Mouse (Mus musculus) ovary, postnatal 10 days (tissue): ENCODE results near the gene Rnf123.

ENCODE experiments used
- DNase-seq: peaks from one replicate; pipeline ENCODE4 v3.0.0; 2022; ENCODE audit warnings: low spot score

The Rnf123 gene

DNA sequence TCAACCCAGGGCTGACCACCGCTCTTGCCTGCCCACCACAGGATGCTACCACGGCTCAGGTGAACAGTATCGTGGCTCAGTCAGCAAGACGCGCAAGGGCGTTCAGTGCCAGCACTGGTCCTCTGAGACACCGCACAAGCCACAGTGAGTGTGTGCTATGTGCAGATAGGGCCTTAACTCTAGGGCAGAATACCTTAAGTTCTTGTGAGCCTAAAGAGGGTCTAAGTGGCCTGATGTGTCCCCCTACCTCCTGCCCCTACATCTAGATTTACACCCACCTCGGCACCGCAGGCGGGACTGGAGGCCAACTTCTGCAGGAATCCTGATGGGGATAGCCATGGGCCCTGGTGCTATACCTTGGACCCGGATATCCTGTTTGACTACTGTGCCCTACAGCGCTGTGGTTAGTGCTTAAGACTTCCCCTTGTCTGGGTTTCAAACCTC lies at the start of gene Rnf123:
TSS of gene Rnf123 (minus strand) at position 359 of the 444 bp plus-strand sequence.
- no peak for DNase-seq

DNA sequence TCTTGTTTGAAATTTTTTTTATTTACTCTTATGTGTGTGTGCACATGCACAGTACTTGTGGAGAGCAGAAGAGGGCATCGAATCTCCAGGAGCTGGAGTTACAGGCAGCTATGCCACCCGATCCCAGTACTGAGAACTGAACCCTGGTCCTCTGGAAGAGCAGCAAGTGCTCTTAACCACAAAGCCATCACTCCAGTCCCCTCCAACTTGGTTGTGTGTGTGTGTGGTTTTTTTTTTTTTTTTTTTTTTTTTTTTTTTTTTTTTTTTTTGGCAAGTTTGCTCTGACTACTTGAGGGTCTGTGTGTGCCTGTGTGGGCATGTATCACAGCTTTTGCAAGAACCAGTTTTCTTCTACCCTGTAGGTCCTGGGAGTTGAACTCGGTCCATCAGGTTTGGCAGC lies 49.2 kb upstream of the Rnf123 start:
- DNase-seq: no peak

DNA sequence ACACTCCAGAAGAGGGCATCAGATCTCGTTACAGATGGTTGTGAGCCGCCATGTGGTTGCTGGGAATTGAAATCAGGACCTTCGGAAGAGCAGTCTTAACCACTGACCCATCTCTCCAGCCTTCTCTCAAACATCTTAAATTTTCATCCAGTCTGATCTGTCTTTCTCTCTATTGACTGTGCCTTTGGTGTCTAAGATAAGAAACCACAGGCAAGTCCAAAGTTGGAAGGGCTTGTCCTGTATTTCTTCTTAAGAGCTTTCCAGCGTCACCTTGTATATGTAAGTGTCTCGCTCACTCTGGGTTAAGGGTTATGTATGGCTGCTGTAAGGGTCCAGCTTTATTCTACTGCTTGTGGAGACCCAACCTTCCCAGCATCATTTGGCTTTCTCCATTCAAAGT lies 48.4 kb upstream of the Rnf123 start:
- DNase-seq: no peak

DNA sequence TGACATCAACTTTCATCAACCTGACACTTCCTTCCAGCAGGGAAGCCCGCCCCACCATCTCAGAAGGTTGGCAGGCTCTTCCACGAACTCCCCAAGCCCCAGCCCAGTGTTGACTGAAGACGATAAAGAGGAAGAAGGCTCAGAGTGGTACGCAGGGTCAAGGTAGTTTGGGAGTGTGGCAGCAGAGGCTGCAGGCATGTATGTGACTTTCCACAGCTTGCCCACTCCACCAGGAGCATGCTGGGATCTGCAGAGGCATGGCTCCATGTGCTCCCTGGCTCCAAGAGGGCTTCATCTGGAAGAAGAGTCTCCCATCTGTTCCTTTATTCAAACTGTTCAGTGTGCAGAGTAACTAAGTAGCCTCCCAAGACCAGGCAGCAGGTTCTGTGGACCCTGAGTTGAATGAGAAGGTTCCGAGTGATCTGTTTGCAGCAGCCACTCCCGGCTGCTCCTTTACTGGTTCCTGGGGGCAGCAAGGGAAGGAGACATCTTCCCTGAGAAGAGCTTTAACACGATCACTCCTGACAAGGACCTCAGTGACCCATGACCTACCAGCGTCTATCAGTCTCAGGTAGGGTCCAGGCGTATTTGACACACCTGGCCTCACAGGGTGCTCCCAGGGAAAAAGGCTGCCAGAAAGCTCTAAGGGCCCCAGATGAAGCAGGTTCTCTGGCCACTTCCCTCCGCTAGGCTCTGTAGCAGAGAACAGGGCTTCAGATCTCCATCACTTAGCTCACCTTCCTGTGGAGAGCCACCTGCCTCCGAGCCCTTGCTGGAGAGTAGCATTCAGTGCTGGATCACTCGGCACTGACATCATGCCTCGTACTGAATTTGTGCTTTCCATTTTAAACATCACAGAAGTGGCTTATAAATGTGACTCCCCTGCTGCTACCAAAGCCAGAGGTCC lies 46.1 kb upstream of the Rnf123 start:
- no peak for DNase-seq

DNA sequence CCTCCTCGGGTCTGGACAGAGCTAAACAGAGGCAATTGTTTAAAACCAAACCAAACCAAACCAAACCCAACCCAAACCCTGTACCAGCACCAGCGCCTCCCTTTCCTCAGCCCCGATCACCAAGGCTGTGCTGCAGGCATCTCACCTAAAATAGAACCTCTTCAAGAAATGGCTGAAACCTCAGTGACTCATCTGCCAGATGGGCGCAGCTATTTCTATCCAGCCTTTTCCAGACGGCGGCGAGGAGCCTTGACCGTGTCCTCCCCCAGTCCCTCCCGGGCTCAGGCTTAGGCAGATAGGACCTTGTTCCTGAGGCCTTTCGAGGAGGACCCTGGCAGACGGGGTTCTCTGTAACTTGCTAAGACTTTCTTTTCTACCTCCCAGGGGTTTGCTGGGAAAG lies 45.1 kb upstream of the Rnf123 start:
- DNase-seq: no peak

DNA sequence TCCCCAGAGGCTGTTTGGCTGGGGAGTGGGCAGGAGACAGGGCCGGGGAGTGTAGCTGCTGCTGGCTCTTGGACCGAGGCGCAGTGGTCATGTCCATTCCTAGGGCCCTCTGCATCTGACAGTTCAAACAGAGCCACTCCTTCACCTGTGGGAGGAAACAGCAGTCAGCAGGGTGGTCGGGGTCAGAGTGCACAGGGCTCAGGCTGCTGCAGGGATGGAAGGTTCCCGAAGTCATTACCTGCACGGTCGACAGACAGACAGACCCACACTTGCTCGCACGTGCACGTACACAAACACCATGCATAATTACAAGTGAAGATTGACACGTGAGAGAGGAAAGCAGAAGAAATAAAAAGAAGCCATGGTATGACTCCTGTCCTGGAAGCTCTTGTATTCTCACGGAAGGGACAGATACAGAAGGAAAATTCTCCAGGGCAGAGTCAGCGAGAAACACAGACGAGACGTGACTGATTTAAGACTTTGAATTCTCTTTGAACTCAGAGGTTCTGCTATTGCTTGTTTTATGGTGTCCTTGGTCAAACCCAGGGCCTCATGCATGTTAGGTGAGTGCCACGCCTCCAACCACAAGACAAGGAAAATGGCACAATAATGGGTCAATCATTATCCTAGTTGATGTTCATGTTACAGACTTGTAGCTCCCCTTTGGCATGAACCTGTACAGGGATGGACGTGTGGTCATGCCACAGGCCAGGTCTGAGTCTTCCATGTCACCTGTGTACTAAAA lies 43.5 kb upstream of the Rnf123 start:
- DNase-seq: no peak

DNA sequence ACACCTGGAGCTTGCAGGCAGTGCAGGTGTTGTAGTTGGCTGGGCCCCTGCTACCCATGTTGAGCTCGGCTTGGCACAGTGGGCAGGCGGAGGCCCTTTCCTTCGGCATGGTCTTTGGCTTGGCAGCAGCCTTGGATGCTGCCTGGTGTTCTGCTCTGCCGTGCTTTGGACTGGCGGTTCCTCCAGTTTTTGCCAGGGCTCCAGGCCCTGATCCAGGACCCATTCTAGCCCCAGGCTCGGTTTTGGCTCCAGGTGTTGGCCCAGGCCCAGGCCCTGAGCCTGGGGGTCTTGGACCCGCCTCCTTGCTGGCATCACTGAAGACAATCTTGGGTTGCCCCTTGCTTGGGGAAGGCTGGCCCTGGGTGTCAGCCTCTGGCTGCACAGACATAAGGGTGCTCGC lies 42.6 kb upstream of the Rnf123 start:
- DNase-seq: no peak

DNA sequence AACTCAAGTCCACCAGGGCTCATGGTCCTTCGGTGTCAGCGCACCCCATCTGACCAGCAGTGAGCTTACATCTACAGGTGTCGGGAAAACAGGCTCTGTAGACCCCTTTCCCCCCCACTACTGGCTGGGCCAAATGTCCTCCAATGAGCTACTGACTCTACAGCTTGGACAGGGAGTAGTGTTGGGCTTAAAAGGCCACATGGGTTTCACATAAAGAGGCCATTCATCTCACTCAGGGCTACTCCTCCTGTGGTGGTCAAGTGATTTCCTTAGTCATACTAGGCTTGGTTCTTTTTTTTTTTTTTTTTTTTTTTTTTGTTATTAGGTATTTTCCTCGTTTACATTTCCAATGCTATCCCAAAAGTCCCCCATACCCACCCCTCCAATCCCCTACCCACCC lies 40.8 kb upstream of the Rnf123 start:
- no peak for DNase-seq

DNA sequence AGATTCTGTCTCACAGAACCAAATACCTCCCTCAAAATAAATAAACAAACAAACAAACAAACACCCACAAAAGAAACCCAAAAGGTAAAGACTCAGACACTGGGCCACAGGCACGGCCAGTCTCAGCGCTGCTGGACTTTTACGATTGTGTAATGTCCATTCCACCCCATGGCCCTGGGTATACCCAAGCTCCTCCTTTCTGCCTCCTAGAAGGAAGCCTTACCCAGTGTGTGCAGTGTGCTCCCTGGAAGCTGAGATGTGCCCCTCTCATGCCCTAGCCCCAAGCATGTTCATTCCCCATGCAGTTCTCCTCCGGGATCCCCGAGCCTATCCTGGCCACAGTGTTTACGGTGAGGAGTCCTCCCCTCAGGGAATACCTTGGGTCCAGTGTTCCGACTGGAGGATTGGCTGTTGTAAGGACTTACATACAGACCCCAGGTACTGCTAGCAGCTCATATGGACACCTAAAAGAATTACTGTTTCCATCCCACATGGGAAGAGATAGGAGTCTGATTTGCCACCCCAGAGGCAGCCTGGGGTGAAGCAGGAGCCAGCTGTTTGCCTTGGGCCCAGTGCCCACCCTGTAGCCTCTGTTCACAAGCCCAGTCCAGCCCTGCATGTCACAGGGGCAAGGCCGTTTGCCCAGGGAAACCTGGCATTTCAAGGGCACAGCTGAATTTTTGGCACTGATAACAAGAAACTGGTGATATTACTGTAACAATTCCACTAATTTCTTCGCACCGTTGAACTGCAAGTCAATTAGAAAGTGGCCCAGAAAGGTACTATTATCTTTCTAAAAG lies 38.2 kb upstream of the Rnf123 start:
- DNase-seq: no peak

DNA sequence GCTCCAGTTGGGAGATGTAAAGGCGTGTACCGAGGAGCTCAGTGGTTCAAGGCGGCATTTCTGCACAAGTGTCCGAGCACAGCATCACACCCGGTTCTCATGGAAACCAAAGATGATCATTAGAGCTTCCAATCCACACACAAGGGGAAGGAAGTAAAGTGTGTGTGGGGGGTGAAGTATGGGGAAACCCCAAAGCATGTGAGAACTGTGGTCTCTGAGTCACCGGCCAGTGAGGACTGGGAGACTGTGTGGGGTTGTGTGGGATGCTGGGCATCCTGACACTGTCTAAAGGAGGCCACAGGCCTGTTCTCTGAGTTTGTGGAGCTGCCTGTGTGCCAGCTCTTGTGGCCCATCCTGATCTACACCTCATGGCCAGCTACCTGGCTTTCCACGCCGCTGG lies 37.5 kb upstream of the Rnf123 start:
- DNase-seq: no peak

DNA sequence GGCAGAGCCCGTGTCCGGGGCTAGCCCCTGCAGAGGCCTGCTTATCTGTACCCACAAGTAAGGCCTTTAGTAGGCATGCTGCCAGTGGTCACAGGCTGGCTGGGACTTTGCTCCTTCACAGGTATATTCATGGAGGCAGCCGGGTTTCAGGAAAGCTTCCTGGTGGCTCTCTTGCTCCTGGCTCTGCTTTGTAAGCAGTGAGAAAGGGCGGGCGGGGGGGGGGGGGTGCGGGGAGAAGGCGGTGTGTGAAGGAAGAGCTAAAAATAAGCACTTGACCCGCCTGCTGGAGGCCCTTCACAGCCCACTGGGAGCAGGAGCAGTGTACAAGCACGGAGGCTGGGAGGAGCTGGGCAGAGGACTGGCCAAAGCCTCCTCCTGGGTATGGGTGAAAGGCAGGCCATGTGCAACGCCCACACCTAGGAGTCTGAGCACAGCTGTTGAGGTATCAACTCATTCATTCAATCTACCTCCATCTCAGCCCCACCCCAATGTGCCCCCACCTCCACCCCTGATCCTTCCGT lies 36.8 kb upstream of the Rnf123 start:
- no peak for DNase-seq

DNA sequence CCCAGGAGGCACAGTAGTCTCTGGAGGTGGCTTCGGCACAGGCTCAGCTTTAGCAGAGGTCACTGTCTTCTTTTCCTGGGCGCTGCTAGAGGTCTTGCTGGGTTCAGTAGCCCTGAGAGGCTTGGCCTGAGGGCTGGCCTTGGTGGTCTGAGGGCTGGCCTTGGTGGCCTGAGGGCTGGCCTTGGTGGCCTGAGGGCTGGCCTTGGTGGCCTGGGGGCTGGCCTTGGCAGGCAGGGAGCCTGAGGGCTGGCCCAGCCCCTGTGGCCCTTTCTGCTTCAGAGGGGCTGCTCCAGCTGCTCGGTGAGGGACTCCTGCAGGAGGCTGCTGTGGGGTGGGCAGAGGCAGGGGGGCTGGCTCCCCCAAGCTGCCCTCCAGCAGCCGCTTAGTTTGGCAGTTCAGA lies 34.0 kb upstream of the Rnf123 start:
- DNase-seq: no peak

DNA sequence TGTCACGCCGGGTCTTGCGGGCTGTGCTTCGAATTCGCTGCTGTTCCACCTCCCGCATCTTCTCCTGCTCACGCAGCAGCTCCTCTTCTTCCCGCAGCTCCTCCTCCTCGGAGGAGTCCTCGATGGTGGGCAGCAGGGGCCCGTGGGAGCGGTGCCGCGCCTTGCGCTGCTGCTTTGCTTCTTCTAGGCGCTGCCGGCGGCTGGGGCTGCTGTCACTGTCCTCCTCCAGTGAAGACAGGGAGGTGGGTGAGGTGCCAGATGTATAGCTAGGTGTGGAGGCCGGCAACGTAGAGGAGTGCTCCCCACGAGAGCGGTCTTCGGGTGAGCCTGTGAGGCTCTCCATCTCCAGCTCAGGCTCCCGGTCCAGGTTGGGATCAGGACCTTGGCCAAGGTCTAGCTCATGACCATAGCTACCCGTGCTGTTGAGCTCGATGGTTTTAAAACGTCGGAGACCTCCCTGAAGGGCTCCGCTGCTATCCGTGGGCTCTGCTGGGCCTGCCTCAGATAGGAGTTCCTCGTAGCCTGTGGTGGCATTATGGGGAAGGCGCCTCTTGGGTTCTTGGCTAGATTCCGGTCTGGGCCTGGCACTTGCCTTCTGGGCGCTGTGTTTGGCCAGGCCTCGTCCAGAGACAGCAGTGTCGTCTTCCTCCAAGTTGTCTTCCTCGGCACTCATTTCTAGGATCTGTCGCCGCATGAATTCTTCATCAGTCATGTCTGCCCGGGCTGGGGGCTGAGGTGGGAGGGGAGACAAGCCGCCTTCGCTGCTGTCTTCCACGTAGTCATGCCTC lies 32.3 kb upstream of the Rnf123 start:
- no peak for DNase-seq

DNA sequence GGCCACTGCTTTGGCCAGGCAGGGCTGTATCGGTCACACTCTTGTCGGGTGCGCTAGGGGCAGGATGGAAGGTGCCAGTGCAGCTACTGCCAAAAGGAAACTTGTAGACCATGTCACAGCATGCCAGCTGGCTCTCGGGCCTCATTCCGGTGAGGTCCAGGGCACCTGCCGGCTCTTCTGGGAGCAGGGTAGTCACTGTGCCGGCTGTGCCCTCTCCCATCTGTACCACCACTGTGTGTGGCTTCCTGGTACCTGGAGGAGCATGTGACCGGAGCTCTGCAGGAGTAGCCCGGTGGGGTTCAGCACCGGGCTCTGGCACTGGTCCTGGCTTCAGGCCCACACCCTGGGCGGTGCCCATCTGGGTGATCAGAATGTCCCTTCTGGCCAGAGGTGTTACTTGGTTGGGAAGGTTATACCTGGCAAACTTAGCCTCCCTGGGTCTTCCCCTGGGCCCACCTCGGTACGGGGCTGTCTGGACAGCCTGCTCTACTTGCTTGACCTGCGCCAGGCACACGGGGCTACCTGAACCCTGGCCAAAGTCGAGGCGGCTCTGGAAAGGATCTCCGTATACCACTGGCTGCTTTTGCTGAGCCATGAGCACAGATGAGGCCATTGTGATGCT lies 29.7 kb upstream of the Rnf123 start:
- DNase-seq: no peak

DNA sequence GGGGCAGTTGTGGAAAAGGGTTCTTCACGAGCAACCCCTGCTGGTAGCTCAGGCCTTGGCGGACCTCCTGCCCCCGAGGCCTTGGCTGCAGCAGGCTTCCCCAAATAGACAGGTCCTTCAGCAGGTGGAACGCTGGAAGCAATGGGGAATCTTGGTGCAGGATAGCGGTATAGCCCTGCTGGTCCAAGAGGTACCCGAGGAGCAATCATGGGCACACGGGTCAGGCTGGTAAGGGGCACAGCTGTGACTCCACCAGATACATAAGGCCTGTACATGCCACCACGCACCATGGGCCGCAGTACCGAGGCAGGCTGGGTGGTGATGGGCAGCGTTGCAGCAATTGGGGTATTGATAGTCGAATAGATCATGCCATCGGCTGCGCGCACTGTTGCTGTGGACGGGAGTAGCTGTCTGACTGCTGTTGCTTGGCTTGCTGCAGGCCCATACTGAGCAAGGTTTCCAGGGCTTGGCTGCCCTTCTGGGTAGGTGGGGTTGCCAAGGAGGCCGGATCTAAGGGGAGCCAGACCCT lies 28.5 kb upstream of the Rnf123 start:
- DNase-seq: no peak

DNA sequence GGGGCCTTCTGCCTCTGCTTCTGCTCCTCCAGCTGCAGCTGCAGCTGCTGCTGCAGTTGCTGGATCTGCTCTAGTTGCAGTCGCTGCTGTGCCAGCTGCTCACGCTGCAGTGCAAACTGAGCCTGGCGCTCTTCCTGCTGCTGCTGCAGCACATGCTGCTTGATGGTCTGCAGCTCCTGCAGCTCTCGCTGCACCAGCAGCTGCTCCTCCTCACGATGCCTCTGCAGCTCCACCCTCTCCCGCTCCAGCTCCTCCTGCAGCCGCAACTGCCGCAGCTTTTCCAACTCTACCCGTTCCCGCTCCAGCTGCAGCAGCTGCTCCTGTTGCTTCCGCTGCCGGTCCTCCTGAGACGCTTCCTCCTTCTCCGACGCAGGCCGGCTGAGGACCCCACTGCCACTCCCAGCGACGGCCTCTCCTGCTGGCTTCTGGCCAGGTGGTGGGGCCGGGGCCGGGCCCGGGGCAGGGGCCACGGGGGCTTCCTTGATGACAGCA lies 28.0 kb upstream of the Rnf123 start:
- no peak for DNase-seq

DNA sequence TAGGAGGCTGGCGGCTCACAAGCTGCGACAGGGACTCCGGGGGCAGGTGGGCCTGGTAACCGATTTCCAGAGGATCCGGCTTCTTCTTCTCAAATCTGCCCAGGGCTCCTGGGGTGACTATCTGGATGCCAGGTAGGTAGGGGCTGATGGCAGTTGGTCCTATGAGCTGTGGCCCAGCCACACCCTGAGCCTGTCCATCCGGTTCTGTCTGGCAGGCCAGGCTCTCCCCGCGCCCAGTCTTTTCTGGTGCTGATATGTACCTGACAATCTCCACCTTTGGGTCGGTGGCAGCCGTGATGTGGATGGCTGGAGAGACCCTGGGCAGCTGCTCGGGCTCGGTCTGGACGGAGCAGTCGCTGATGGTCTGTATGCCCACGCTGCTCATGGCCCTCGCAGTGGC lies 27.0 kb upstream of the Rnf123 start:
- DNase-seq: no peak

DNA sequence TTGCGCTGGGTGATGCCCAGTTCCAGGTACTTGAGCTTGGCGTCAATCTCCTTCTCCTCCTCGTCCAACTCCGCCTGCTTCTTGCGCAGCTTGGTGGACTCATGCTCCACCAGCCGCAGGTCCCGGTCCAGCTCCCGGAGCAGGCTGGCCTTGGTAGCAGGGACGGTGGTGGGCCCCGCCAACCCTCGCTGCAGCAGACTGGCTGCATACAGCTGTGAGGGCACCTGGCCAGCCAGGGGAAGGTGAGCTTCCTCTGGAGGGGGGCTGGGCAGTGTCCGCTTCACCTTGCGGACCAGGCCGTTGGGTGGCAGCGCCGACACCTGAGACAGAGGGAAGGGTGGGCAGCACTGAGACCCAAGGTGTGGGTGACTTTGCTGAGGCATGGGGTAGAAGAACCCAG lies 24.7 kb upstream of the Rnf123 start:
- no peak for DNase-seq

DNA sequence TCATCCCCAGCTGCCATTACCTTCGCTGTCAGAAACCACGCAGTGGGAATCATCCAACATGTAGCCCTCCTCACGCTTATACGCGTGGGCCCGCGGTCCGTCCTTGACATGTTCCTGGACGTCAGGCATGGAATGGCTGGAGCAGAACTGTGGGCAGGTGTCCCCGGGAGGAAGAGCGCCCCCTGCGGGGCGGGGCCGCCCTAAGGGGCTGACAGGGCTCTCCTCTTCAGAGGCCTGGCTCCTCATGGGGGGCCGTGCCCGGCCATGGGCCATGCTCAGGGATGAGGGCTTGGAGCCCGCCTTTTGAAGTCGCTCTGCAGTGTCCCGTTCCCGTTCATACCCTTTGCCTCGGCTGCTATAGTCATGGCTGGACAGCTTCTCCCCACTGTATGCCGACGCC lies 22.9 kb upstream of the Rnf123 start:
- no peak for DNase-seq

DNA sequence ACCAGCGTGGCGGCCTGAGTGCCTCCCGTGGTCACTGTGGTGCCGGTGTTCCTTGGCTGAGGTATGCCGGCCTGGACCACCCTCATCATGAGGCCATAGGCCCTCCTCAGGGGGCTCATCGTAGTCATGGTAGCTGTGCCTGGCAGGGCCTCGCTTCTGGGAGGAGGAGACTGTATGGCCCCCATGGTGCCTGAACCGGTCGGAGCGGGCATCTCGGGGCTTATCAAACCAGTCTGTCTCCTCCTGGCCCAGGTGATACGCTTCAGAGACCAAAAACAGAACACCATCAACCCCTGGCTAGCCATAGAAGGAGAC lies 22.4 kb upstream of the Rnf123 start:
- DNase-seq: no peak
